Mouse (Mus musculus) kidney, embryonic 15.5 days (tissue): ENCODE results near the gene Parp12. TPM values are rescaled to one million over a fixed set of nuclear protein-coding genes. Genes with fewer than 3 reads are reported as not detected.
A peak's percentile ranks its signal among the peaks of the same experiment; 100 is the strongest.

Experiments used
- ATAC-seq: fragments of 200-750 bp; cut with Nextera tagmentation; replicated peaks from 2 replicates; pipeline ENCODE4 v1.8.0; 2017; ENCODE audit warnings: moderate TSS enrichment; ENCODE audit not compliant: low FRiP score
- H3K27ac ChIP-seq: fragments of 300-500 bp; sonication (generic); 2 replicates; pipeline ENCODE4 v1.5.1; 2015; ENCODE audit warnings: mild to moderate bottlenecking, inconsistent platforms
- H3K27me3 ChIP-seq: fragments of 300-500 bp; sonication (generic); 2 replicates; pipeline ENCODE4 v1.6.1; 2015; ENCODE audit warnings: inconsistent platforms
- H3K36me3 ChIP-seq: fragments of 300-500 bp; sonication (generic); 2 replicates; pipeline ENCODE4 v1.6.1; 2015; ENCODE audit warnings: inconsistent platforms
- H3K4me1 ChIP-seq: fragments of 300-500 bp; sonication (generic); 2 replicates; pipeline ENCODE4 v1.6.1; 2015; ENCODE audit warnings: inconsistent platforms
- H3K4me2 ChIP-seq: fragments of 300-500 bp; sonication (generic); 2 replicates; pipeline ENCODE4 v1.6.1; 2015; ENCODE audit warnings: moderate library complexity, mild to moderate bottlenecking, inconsistent platforms
- H3K4me3 ChIP-seq: fragments of 300-500 bp; sonication (generic); replicated peaks from 2 replicates; pipeline ENCODE4 v1.5.1; 2015; ENCODE audit warnings: mild to moderate bottlenecking, inconsistent platforms
- H3K9ac ChIP-seq: fragments of 300-500 bp; sonication (generic); 2 replicates; pipeline ENCODE4 v1.6.1; 2015; ENCODE audit warnings: mild to moderate bottlenecking, inconsistent platforms
- H3K9me3 ChIP-seq: fragments of 300-500 bp; sonication (generic); replicated peaks from 2 replicates; pipeline ENCODE4 v1.6.1; 2016; ENCODE audit warnings: inconsistent platforms
- WGBS: fragments of 180-500 bp; shearing (Covaris S2); methylation state at CpG from one replicate; pipeline ENCODE4 v1.1.7; 2015; ENCODE audit warnings: mixed read lengths; 5-methylcytosine and 5-hydroxymethylcytosine counted together
- polyA plus RNA-seq: library from polyadenylated mRNA; unstranded; fragments of >200 nt; fragmentation: Nextera tagmentation; extraction: Ambion mirVana; gene quantifications from 2 replicates; pipeline ENCODE4 v1.2.1, GENCODE M21; 2015

Gene Parp12
- polyA plus RNA-seq, 1 experiment from 2014 or later = 8.0 TPM

GRCm38 (mm10) chr6:39106812-39107211, 11.3 kb downstream of the Parp12 start:
- no peak for ATAC-seq
- Histone ChIP-seq H3K27me3 (no peaks in the 10 kb centered on the region), H3K4me2 (no peak overlapping the region), H3K4me3 (no peak overlapping the region), H3K36me3 (0 out of 2 replicates have a peak, but pooled peaks cover 5% of the 10 kb centered on the region), H3K4me1 (no peaks in the 10 kb centered on the region), H3K9me3 (no peaks in the 10 kb centered on the region), H3K9ac (no peak overlapping the region), H3K27ac (no peak overlapping the region)
- WGBS = 67% methylated on average over 2 of the region's 2 CpGs

DNA sequence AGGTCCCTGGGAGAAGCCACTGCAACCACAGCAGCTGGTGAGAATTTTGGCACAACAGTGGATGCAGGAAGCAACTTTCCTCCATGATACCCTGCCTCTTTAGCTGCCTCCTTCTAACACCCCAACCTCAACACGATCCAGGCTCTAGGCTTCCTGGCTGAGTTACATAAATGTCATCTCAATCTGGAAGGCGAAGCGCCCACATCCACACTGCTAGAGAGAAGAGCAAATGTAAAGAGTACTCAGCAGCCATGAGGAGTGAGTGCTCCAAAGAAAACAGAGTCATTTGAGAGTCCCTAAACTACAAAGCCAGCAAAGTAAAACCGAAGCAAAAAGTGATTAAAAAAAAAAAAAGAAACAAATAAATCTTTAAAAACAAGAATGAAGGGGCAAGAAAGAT, 13.5 kb downstream of the Parp12 start:
- Histone ChIP-seq H3K4me3 (no peak overlapping the region), H3K27me3 (no peaks in the 10 kb centered on the region), H3K9ac (no peak overlapping the region), H3K9me3 (no peaks in the 10 kb centered on the region), H3K4me2 (no peak overlapping the region), H3K4me1 (no peaks in the 10 kb centered on the region), H3K27ac (no peak overlapping the region), H3K36me3 (0 out of 2 replicates have a peak, but pooled peaks cover 5% of the 10 kb centered on the region)
- ATAC-seq = no peak
- WGBS = 69% methylated on average over 4 of the region's 4 CpGs

GRCm38 (mm10) chr6:39076498-39076897, 41.7 kb downstream of the Parp12 start:
- Histone ChIP-seq H3K4me2 (no peak overlapping the region), H3K4me3 (no peak overlapping the region), H3K9ac (no peak overlapping the region), H3K27me3 (no peaks in the 10 kb centered on the region), H3K9me3 (no peaks in the 10 kb centered on the region), H3K4me1 (peaks cover 8% of the 10 kb centered on the region), H3K27ac (no peak overlapping the region), H3K36me3 (no peaks in the 10 kb centered on the region)
- no peak for ATAC-seq

DNA sequence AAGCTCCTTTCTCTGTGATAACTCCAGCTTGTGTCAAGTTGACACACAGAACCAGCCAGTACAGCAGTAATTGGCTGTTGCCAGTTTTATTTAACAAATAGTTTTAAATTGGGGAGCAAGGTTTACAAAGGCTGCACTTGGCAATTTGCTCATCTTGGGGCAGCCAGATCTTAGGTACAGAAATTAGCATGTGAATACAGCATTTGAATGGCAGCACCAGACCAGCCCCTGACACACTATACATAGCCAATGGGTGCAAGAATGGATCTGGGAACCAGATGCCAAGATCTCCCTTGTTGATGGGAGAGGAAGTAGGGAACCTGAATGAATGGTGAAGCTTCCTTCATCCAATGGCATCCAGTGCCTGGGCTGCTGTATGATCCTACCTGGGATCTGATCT, 44.0 kb downstream of the Parp12 start:
- ATAC-seq = no peak
- H3K36me3 ChIP-seq = no peaks in the 10 kb centered on the region
- H3K27ac ChIP-seq = no peak overlapping the region

DNA sequence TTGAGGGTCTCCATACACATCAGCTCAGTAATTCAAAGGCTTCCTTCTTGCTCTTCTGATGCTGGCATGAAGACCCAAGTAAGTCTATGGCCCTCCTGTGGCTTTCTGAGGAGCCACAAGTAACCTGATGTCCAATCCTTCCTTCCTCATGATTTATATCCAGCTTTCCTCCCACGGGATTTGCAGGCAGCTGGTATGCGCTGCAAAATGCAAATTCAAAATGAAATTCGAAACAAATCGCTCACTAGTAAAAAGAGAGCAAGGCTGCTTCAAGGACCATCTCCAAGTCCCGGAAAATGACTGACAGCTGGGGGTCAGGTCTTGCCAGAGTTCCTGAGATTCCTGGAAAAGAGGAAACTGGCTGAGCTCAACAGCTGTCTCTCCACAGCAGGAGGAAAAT, 45.5 kb downstream of the Parp12 start:
- Histone ChIP-seq H3K4me3 (no peak overlapping the region), H3K9me3 (no peaks in the 10 kb centered on the region), H3K27me3 (no peaks in the 10 kb centered on the region), H3K9ac (no peak overlapping the region), H3K27ac (no peak overlapping the region), H3K4me2 (no peak overlapping the region), H3K4me1 (peaks cover 8% of the 10 kb centered on the region), H3K36me3 (no peaks in the 10 kb centered on the region)
- 0 out of 2 replicates have a peak, but pooled peaks have one; percentile 15 for ATAC-seq
- WGBS = 14% methylated on average over 5 of the region's 5 CpGs

More for the DNA sequence above, 44.0 kb downstream of the Parp12 start:
- Histone ChIP-seq H3K4me3 (no peak overlapping the region), H3K9me3 (no peaks in the 10 kb centered on the region), H3K4me1 (peaks cover 8% of the 10 kb centered on the region), H3K27me3 (no peaks in the 10 kb centered on the region), H3K9ac (no peak overlapping the region), H3K4me2 (no peak overlapping the region)

- no peak overlapping the region for H3K27ac ChIP-seq
- H3K9ac ChIP-seq = no peak overlapping the region
- no peaks in the 10 kb centered on the region for H3K9me3 ChIP-seq
- WGBS = 45% methylated on average over 12 of the region's 12 CpGs
- no peaks in the 10 kb centered on the region for H3K36me3 ChIP-seq
- H3K4me3 ChIP-seq = no peak overlapping the region
- H3K27me3 ChIP-seq = no peaks in the 10 kb centered on the region
- ATAC-seq = peak; percentile 59; the same call in 1 of the 2 replicates
- no peak overlapping the region for H3K4me2 ChIP-seq
- no peaks in the 10 kb centered on the region for H3K4me1 ChIP-seq
Observed at GRCm38 (mm10) chr6:39066935-39067578, 51.1 kb downstream of the Parp12 start.

DNA sequence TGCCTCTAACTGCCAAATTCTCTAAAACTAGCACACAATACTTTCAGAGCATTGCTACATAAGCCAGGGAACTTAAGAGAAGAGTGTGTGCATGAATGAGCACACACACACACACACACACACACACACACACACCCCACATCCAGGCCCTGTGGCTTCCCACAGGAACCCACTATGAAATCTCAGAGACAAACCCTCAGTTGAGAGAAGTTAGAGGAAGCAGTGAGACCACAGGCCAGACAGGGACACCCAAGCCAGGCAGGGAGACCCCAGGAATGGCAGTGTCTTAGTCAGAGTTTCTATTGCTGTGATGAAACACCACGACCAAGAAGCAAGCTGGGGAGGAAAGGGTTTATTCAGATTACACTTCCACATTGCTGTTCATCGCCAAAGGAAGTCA, 54.6 kb downstream of the Parp12 start:
- no peaks in the 10 kb centered on the region for H3K9me3 ChIP-seq
- H3K27me3 ChIP-seq = no peaks in the 10 kb centered on the region
- no peak overlapping the region for H3K27ac ChIP-seq
- ATAC-seq = no peak
- H3K4me1 ChIP-seq = peaks cover 23% of the 10 kb centered on the region
- H3K36me3 ChIP-seq = no peaks in the 10 kb centered on the region
- WGBS = 44% methylated on average over 2 of the region's 2 CpGs
- H3K4me2 ChIP-seq = no peak overlapping the region
- H3K4me3 ChIP-seq = no peak overlapping the region
- no peak overlapping the region for H3K9ac ChIP-seq

GRCm38 (mm10) chr6:39061180-39061579, 57.0 kb downstream of the Parp12 start:
- H3K9me3 ChIP-seq = no peaks in the 10 kb centered on the region
- no peak overlapping the region for H3K4me3 ChIP-seq
- H3K4me2 ChIP-seq = no peak overlapping the region
- no peak for ATAC-seq
- H3K27me3 ChIP-seq = no peaks in the 10 kb centered on the region
- WGBS = 59% methylated on average over 4 of the region's 4 CpGs
- H3K4me1 ChIP-seq = peaks cover 23% of the 10 kb centered on the region
- H3K36me3 ChIP-seq = no peaks in the 10 kb centered on the region
- H3K27ac ChIP-seq = 0 out of 2 replicates have a peak overlapping the region, but pooled peaks have one; percentile 7
- no peak overlapping the region for H3K9ac ChIP-seq

- H3K4me1 ChIP-seq = peaks cover 33% of the 10 kb centered on the region
- no peaks in the 10 kb centered on the region for H3K27me3 ChIP-seq
- peak; percentile 59; the same call in 1 of the 2 replicates for ATAC-seq
- H3K4me3 ChIP-seq = no peak overlapping the region
- H3K4me2 ChIP-seq = no peak overlapping the region
- no peaks in the 10 kb centered on the region for H3K36me3 ChIP-seq
- H3K9me3 ChIP-seq = no peaks in the 10 kb centered on the region
- H3K27ac ChIP-seq = peak overlapping the region; percentile 81
- 52% methylated on average over 12 of the region's 12 CpGs for WGBS
- H3K9ac ChIP-seq = no peak overlapping the region
Observed at GRCm38 (mm10) chr6:39059547-39060497, 58.3 kb downstream of the Parp12 start.

- Histone ChIP-seq H3K4me3 (no peak overlapping the region), H3K36me3 (no peaks in the 10 kb centered on the region), H3K27ac (peak overlapping the region; percentile 81), H3K4me1 (peaks cover 33% of the 10 kb centered on the region), H3K27me3 (no peaks in the 10 kb centered on the region), H3K9me3 (no peaks in the 10 kb centered on the region), H3K4me2 (no peak overlapping the region), H3K9ac (no peak overlapping the region)
- WGBS = 21% methylated on average over 3 of the region's 3 CpGs
- no peak for ATAC-seq
Observed at GRCm38 (mm10) chr6:39058936-39059335, 59.2 kb downstream of the Parp12 start.

GRCm38 (mm10) chr6:39058389-39058788, 59.8 kb downstream of the Parp12 start:
- ATAC-seq = no peak
- no peak overlapping the region for H3K4me2 ChIP-seq
- no peaks in the 10 kb centered on the region for H3K27me3 ChIP-seq
- H3K27ac ChIP-seq = no peak overlapping the region
- no peaks in the 10 kb centered on the region for H3K36me3 ChIP-seq
- H3K9ac ChIP-seq = no peak overlapping the region
- WGBS = 52% methylated on average over 3 of the region's 3 CpGs
- H3K4me3 ChIP-seq = no peak overlapping the region
- no peaks in the 10 kb centered on the region for H3K9me3 ChIP-seq
- peaks cover 33% of the 10 kb centered on the region for H3K4me1 ChIP-seq

DNA sequence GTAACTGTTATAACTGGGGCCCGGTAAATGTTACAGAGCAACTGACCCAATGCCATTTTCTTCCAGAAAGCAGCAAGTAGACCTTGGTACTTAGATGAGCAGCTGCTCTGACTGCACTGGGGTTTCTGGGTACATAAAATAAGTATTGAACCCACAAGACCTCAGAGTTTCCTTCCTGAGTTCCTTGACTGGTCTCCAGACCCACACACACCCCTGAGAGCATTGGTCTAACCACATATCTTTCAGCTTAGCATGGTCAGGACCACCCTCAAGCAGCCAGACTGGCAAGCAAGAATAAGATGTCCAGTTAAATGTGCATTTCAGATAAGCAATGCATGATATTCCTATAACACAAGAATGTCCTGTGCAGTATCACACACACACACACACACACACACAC, 61.0 kb downstream of the Parp12 start:
- H3K4me1 ChIP-seq = peaks cover 33% of the 10 kb centered on the region
- H3K27me3 ChIP-seq = peaks cover 5% of the 10 kb centered on the region; the same call in 1 of the 2 replicates
- no peak overlapping the region for H3K4me3 ChIP-seq
- no peak overlapping the region for H3K4me2 ChIP-seq
- no peak for ATAC-seq
- no peak overlapping the region for H3K9ac ChIP-seq
- H3K9me3 ChIP-seq = no peaks in the 10 kb centered on the region
- H3K36me3 ChIP-seq = no peaks in the 10 kb centered on the region
- WGBS = 81% methylated on average over 1 of the region's 1 CpGs
- no peak overlapping the region for H3K27ac ChIP-seq
